Mouse (Mus musculus) retina, embryonic 14.5 days (tissue): Measurements from ENCODE around the gene Gal3st2b.
"Not testable (repeated sequence)": the region's sequence is repeated elsewhere in the genome, so short reads cannot be mapped to it uniquely, and the experiment has no call there.

Experiments used
- DNase-seq: peaks from one replicate; pipeline ENCODE4 v3.0.0-alpha.2; 2015; ENCODE audit warnings: low spot score

Gene Gal3st2b

DNA sequence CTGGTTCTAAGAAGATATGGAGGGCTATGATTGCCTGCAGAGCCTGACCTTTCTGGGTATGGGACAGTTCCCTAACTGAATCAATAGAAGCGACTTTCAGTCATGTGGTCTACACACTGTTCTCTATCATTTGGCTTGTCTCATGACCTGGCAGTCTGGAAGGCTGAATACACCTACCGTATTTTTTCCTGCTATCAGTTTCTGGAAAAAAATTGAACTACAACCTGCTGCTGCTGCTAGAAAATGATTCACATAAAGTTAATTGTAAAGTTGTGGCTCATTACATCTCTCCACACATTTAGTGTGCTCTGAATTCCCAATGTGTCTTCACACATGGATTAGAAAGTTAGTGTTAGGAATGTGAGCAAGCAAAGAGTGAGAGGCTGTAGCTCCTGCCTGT, at the start of gene Gal3st2b:
Gal3st2b (plus strand) TSS at position 301 of the 400 bp plus-strand sequence.
- DNase-seq = not testable (repeated sequence)

GRCm38 (mm10) chr1:93871594-93872105, 46.5 kb upstream of the Gal3st2b start:
- not testable (repeated sequence) for DNase-seq

DNA sequence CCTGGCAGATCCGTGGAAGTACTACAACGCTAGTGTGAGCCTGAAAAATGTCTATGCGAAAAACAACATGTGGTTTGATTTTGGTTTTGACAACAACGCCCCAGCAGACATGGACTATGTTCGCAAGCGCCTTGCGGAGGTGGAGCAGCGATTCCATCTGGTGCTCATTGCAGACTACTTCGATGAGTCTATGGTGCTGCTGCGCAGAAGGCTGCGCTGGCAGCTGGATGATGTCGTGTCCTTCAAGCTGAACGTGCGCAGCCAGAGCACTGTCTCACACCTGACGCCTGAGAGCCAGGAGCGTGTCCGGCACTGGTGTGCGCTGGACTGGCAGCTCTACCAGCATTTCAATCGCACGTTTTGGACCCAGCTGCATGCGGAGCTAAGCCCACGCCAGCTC, 43.7 kb upstream of the Gal3st2b start:
- not testable (repeated sequence) for DNase-seq

- not testable (repeated sequence) for DNase-seq
Measured at GRCm38 (mm10) chr1:93881778-93882177, 36.3 kb upstream of the Gal3st2b start.

GRCm38 (mm10) chr1:93890936-93891335, 27.2 kb upstream of the Gal3st2b start:
- DNase-seq = not testable (repeated sequence)

- not testable (repeated sequence) for DNase-seq
Measured at GRCm38 (mm10) chr1:93897395-93897794, 20.7 kb upstream of the Gal3st2b start.

GRCm38 (mm10) chr1:93901291-93901690, 16.8 kb upstream of the Gal3st2b start:
- not testable (repeated sequence) for DNase-seq

DNA sequence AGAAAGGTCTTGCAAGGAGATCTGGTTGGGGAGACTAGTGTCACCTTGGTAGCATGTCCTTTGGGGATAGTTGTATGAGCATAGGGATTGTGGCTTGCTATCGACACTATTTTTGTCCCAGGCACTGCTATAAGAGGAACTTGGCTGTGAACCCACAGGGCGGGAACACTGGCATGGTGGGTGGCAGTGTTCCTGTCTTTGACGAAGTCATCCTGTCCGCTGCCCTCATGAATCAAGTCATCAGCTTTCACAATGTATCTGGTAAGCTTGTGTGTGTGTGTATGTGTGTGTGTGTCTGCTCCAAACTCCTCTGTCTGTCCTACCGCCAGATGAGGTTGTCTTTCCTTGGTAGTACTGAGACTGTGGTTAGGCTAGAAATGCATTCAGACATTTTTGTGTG, 11.4 kb upstream of the Gal3st2b start:
- not testable (repeated sequence) for DNase-seq

GRCm38 (mm10) chr1:93908977-93909586, 9.0 kb upstream of the Gal3st2b start:
- DNase-seq = not testable (repeated sequence)

GRCm38 (mm10) chr1:93911877-93912276, 6.2 kb upstream of the Gal3st2b start:
- DNase-seq = not testable (repeated sequence)

DNA sequence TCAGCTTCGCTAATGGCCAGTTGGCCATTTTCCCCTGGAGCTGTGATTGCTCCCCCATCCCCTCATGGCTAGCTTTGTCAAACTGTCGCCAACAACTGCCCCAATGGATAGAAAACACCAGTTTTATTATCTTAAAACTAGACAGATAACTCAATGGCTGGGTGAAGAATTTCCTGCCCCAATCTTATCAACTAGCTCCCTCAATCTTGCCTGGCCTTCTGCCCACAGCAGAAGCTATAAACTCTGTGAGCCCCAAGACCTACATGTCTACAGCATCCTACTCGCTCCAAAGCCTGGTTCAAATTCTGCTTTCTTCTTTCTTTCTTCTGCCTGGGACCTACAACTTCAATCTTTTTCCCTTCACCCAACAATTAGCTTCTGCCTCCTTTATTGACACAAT, 951 bp upstream of the Gal3st2b start:
- DNase-seq = not testable (repeated sequence)

GRCm38 (mm10) chr1:93918775-93919174, 664 bp downstream of the Gal3st2b start:
- not testable (repeated sequence) for DNase-seq

GRCm38 (mm10) chr1:93919321-93919720, 1.2 kb downstream of the Gal3st2b start:
- not testable (repeated sequence) for DNase-seq

DNA sequence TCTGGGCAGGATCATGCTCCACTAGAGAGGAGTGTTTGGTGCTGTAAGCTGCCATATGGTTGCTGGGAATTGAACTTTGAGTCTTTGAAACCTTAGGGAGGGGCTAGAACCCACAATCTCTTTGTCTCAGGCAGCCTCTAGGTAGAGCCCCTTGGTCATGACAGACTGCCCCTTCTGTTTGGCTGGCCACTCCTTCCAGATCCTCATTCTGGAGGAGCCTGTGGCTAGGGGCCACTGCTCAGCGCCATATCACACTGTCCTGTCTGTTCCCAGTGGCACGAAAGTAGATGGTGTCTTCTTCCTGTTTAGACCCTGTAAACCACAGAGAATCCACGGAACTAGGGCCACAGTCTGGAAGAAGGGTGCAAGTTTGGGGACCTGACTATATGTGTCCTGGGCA, 4.5 kb downstream of the Gal3st2b start:
- DNase-seq = not testable (repeated sequence)

DNA sequence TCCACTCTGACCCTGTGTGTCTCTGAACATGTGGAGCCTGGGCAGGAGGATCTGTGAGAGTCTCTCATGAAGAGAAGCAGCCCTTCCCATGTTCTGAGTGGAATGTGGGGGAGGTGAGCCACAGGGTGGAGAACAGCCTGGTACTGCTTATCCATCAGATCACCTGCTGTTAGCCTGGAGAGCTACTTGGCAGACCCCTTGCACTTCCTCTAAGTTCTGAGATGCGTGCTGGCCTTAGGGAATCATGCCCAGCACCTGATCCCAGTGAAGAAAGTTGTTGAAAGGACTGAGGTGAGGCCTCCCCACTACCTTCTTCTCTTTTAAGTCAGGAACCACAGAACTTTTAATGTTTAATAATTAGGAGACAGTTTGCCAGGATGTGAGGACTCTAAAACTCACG, 5.0 kb downstream of the Gal3st2b start:
- DNase-seq = not testable (repeated sequence)

DNA sequence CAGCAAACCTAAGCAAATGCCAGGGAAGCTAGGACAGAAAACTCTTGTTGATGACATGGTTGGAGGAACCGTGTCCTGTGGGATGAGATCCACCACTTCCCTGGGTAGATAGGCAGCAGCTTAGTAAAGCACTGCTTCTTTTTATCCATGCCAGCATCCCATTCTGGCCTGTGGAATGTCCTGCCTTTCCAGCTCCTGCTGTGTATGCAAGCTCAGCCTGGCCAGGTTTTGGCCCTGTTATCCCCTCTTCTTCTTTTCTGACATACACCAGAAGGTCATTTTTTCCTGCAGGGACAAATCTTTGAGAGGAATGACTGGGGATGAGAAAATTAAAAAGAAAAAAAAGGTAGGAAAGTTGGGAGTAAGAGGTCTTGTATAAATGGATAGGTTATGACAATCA, 17.3 kb downstream of the Gal3st2b start:
- DNase-seq = not testable (repeated sequence)

GRCm38 (mm10) chr1:93937807-93938206, 19.7 kb downstream of the Gal3st2b start:
- not testable (repeated sequence) for DNase-seq

GRCm38 (mm10) chr1:93938415-93938814, 20.3 kb downstream of the Gal3st2b start:
- not testable (repeated sequence) for DNase-seq

DNA sequence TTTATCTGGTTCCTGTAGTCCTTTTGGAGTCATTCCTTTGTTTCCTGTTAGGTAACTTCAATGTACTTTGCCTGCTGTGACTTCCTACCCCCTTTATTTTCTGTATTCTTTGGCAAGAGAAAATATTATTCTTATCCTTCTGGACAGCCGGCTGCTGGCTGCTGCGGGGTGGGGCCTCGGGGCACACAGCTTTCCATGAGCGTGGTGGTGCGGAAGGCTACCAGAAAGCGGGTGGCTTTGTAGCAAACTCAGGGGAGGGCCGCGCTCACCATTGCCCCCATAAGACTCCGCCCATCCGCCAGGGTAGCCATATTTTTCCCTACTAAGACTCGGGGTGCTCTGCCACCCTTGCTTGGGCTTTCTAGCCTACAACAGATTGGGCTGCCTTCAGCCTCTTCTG, 31.0 kb downstream of the Gal3st2b start:
- DNase-seq = not testable (repeated sequence)

DNA sequence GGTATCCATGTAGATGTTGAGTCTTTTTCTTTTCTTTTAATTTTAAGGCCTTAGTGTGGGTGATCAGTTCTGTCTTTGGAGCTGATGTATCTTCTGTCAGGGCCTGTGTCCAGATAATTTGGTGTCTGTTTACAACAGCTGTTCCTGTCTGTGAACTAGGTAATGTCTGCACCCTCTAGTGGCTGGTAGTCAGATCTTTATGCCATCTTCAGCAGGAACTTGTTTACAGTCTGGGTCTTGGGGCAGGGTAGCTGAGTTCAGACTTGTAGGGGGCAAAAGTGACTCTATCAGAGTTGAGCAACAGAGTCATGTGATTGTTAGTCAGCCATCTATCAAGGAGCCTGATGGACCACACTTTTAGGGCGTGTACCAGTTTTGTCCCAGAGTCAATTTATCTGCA, 48.4 kb downstream of the Gal3st2b start:
- not testable (repeated sequence) for DNase-seq

DNA sequence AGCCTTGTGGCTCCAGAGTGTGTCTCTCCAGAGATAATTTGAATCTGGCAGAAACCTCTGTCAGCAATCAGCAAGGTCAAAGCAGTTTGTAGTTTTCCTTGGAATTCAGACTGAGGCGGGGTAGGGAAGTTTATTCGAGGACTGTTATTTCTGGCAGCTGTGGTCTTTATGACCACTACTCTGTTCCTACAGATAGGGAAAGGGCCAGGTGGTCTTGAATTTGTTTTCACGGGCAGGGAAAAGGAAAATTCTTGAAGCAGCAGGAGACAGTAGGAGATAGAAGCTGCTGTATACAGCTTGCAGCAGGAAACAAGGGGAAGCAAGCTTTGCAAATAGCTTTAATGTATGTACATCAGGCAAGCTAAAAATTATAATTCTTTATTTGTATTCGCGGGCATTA, 52.3 kb downstream of the Gal3st2b start:
- not testable (repeated sequence) for DNase-seq

DNA sequence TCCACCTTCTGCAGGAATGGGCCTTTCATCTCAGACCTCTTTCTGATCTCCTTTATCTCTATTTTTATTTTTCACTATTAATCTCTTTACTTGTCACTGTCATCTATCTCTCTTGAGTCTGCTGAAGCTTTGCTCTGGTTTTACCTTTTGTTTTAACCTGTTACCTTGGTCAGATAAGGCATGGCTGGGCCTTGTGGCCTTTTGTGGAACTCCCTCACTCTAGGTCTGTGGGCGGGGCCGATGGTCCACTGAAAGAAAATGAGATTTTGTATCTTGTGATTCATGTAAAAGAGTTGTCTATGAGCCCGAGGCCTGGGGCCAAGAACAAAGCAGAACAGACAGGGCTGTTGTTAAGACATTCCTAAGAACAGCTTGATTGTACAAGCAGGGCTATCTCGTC, 52.7 kb downstream of the Gal3st2b start:
- not testable (repeated sequence) for DNase-seq

DNA sequence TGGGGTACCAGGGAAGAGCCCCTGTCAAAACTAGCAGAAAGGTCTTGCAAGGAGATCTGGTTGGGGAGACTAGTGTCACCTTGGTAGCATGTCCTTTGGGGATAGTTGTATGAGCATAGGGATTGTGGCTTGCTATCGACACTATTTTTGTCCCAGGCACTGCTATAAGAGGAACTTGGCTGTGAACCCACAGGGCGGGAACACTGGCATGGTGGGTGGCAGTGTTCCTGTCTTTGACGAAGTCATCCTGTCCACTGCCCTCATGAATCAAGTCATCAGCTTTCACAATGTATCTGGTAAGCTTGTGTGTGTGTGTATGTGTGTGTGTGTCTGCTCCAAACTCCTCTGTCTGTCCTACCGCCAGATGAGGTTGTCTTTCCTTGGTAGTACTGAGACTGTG, 57.7 kb downstream of the Gal3st2b start:
- not testable (repeated sequence) for DNase-seq

- not testable (repeated sequence) for DNase-seq
Measured at GRCm38 (mm10) chr1:93978287-93978686, 60.2 kb downstream of the Gal3st2b start.
